Mouse (Mus musculus): ENCODE measurements at regions not wholly inside any gene's neighbourhood (a gene's known extent, or its start where the extent isn't known, plus 50 kb on each side); places are given as distances from the start of the nearest gene placed in this dataset.

DNA sequence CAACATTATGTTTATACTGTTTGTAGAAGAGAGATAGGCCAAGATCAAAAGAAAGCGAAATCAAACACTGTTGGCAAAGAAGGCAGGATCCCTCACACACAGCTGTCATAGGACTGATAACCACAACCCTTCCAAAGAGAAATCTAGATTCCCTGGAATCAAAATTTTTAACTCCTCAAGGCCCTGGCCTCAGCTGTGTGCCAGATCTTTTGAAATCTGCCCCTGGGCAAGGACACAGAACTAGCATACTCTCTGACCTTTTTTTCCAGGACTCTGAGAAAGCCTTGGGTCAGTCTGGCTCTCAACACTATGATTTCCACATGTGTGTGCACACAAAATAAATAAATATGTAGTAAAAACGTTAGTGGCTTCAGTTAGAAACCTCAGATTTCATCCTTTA is 271.6 kb upstream of the Gcfc2 start:
- no peaks in the 10 kb centered on the region for H3K9me3 ChIP-seq (ENCODE audit: control insufficient read depth, low read length)
- H3K9ac ChIP-seq (ENCODE audit: low read length), result no peak overlapping the region
- H3K36me3 ChIP-seq (ENCODE audit: control insufficient read depth, insufficient read depth, low read length), result no peaks in the 10 kb centered on the region
- H3K27me3 ChIP-seq (ENCODE audit: control insufficient read depth, insufficient read depth, low read length), result no peaks in the 10 kb centered on the region
- no peak for DNase-seq (ENCODE audit: low spot score)
- ATAC-seq (ENCODE audit: insufficient number of reproducible peaks, low FRiP score, low TSS enrichment, low read depth), result no peak
- 62% methylated on average over 2 of the region's 2 CpGs for WGBS
- H3K27ac ChIP-seq (replicated peaks; ENCODE audit: low read depth, low read length), result no peak overlapping the region
- no peak overlapping the region for H3K4me2 ChIP-seq (ENCODE audit: low read depth, severe bottlenecking)
- H3K4me1 ChIP-seq (ENCODE audit: control insufficient read depth, insufficient read depth, low read length), result no peaks in the 10 kb centered on the region
- no peak overlapping the region for H3K4me3 ChIP-seq (ENCODE audit: low read depth, low read length)

DNA sequence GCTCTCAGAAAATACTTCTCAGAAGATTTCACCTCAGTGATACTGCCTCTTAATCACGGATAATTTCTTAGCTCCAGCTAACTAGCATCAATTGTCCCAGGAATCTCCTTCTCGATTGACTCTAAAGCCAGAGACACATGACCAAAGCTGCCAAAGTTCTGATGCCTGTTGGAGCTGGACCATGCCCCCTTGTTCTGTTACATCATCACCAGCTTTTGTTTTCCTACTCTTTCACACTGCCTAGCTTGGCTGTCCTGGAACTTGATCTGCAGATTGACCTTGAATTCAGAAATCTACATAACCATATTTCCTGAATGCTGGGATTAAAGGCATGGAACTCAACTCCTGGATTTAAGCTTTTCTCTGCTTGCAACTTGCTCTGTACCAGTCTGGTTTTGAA is 268.3 kb upstream of the Gcfc2 start:
- Histone ChIP-seq H3K9me3 (ENCODE audit: control insufficient read depth, low read length) (no peaks in the 10 kb centered on the region), H3K4me3 (ENCODE audit: low read depth, low read length) (no peak overlapping the region), H3K4me2 (ENCODE audit: low read depth, severe bottlenecking) (no peak overlapping the region), H3K9ac (ENCODE audit: low read length) (no peak overlapping the region), H3K27ac (replicated peaks; ENCODE audit: low read depth, low read length) (no peak overlapping the region), H3K27me3 (ENCODE audit: control insufficient read depth, insufficient read depth, low read length) (no peaks in the 10 kb centered on the region), H3K4me1 (ENCODE audit: control insufficient read depth, insufficient read depth, low read length) (no peaks in the 10 kb centered on the region), H3K36me3 (ENCODE audit: control insufficient read depth, insufficient read depth, low read length) (no peaks in the 10 kb centered on the region)
- WGBS, result 90% methylated on average over 2 of the region's 2 CpGs
- no peak for DNase-seq (ENCODE audit: low spot score)
- ATAC-seq (ENCODE audit: insufficient number of reproducible peaks, low FRiP score, low TSS enrichment, low read depth), result no peak

DNA sequence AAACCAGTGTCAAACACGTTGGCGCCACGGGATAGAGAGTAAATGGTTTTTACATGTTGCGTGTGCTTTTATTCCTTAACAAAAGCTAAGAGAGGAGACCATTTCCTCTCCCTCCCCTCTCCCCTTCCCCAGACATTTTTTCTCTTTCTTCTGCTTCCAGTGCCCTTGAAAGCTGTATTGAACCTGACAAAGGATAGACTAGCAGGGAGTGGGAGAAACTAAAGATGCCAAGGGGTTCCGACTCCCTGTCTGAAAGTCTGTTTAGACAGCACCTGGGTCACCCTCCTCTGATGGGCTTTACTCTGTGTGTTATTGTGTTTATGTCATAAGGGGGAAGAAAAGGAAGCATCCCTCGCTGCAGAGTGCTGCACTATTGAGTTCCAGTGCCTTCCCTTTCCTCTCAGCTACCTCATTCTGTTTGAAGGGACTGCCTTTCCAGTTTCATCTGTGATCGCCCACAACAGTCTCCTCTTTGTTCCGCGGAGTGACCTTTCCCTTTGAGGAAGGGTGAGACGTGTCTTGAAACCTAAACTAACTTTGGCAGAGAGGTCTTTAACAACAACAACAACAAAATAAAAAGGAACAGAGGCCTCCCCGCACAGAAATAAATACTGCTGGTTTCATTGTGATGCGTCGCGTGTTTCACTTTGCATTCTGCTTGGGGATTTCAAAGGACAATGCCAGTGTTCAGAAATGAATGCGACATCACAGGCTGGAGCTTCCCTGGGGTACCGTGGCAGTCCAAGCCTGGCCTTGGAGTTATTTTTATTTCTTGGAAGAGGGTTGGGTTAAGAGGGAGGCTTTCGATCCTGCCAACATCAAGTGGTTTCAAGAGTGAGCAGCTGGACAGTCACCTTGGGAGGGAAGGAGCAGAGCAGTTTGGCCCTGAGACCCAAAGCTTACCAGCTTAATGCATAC is 262.7 kb upstream of the Gcfc2 start:
- DNase-seq (ENCODE audit: low spot score), result no peak
- H3K9me3 ChIP-seq (ENCODE audit: control insufficient read depth, low read length), result no peaks in the 10 kb centered on the region
- no peak overlapping the region for H3K4me2 ChIP-seq (ENCODE audit: low read depth, severe bottlenecking)
- H3K27me3 ChIP-seq (ENCODE audit: control insufficient read depth, insufficient read depth, low read length), result no peaks in the 10 kb centered on the region
- no peak overlapping the region for H3K4me3 ChIP-seq (ENCODE audit: low read depth, low read length)
- no peak for ATAC-seq (ENCODE audit: insufficient number of reproducible peaks, low FRiP score, low TSS enrichment, low read depth)
- no peaks in the 10 kb centered on the region for H3K36me3 ChIP-seq (ENCODE audit: control insufficient read depth, insufficient read depth, low read length)
- H3K27ac ChIP-seq (replicated peaks; ENCODE audit: low read depth, low read length), result no peak overlapping the region
- 83% methylated on average over 17 of the region's 17 CpGs for WGBS
- H3K4me1 ChIP-seq (ENCODE audit: control insufficient read depth, insufficient read depth, low read length), result no peaks in the 10 kb centered on the region
- no peak overlapping the region for H3K9ac ChIP-seq (ENCODE audit: low read length)

DNA sequence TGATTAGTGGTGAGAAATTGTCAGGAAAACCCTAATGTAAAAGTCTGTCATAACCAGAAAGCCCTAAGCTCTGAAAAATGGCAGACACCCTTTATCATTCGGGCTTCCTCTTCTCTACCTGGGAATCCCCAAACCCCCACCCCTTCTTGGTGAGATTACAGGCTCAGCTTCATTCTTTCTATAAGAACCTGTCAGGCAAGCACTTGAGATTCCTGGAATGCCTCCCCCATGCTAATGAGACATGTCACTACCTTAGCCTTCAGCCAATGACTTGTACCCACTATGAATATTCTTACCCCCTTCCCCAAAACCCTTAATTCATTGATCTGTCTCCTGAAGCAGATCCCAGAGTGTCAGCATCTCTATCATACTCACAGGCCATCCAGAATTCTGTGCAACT is 254.5 kb upstream of the Gcfc2 start:
- H3K36me3 ChIP-seq (ENCODE audit: control insufficient read depth, insufficient read depth, low read length), result no peaks in the 10 kb centered on the region
- no peak overlapping the region for H3K4me2 ChIP-seq (ENCODE audit: low read depth, severe bottlenecking)
- H3K4me1 ChIP-seq (ENCODE audit: control insufficient read depth, insufficient read depth, low read length), result no peaks in the 10 kb centered on the region
- WGBS, result 78% methylated on average over 1 of the region's 1 CpGs
- no peak overlapping the region for H3K9ac ChIP-seq (ENCODE audit: low read length)
- ATAC-seq (ENCODE audit: insufficient number of reproducible peaks, low FRiP score, low TSS enrichment, low read depth) (no peak), DNase-seq (ENCODE audit: low spot score) (no peak)
- H3K4me3 ChIP-seq (ENCODE audit: low read depth, low read length), result no peak overlapping the region
- H3K27ac ChIP-seq (replicated peaks; ENCODE audit: low read depth, low read length), result no peak overlapping the region
- no peaks in the 10 kb centered on the region for H3K9me3 ChIP-seq (ENCODE audit: control insufficient read depth, low read length)
- H3K27me3 ChIP-seq (ENCODE audit: control insufficient read depth, insufficient read depth, low read length), result no peaks in the 10 kb centered on the region

DNA sequence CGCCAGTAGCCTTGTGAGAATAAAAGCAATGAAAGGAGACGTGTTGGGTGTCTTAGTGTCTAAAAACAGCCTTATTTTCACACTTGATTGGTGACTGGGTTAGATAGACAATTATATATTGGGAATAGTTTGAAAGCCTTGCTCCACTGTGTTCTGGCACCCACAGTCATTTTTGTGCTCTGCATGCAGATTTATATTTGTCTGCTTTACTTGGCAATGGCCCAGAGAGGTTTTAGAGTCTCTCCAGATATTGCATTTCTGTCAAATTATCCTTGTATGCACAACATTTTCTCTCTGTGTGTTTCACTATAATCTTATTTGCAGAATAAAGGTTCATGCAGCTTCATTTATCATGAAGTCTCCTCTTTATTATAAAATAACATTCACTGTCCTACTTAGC is 250.2 kb upstream of the Gcfc2 start:
- Histone ChIP-seq H3K36me3 (ENCODE audit: control insufficient read depth, insufficient read depth, low read length) (no peaks in the 10 kb centered on the region), H3K9ac (ENCODE audit: low read length) (no peak overlapping the region), H3K27me3 (ENCODE audit: control insufficient read depth, insufficient read depth, low read length) (no peaks in the 10 kb centered on the region), H3K4me3 (ENCODE audit: low read depth, low read length) (no peak overlapping the region), H3K9me3 (ENCODE audit: control insufficient read depth, low read length) (no peaks in the 10 kb centered on the region), H3K27ac (replicated peaks; ENCODE audit: low read depth, low read length) (no peak overlapping the region), H3K4me2 (ENCODE audit: low read depth, severe bottlenecking) (no peak overlapping the region), H3K4me1 (ENCODE audit: control insufficient read depth, insufficient read depth, low read length) (no peaks in the 10 kb centered on the region)
- WGBS, result 84% methylated on average over 2 of the region's 2 CpGs
- DNase-seq (ENCODE audit: low spot score) (no peak), ATAC-seq (ENCODE audit: insufficient number of reproducible peaks, low FRiP score, low TSS enrichment, low read depth) (no peak)

DNA sequence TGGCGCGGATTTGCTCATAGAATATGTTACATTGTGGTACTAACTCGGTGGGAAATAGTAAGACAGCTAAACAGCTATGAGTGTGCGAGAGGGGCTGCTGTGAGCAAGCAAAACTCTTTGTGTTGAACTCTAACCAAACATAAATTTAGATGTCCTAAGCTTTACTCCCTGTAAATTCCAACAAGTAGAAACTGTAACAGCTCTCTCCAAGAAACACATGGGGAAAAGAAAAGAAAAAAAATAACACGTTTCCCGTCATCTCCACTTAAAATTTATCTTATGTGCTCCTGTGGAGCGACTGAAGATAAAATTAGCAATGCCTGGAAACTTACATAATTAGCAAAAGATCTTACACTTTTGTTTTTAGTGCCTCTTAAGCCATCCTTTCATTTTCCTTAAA is 226.2 kb upstream of the Gcfc2 start:
- Histone ChIP-seq H3K36me3 (ENCODE audit: control insufficient read depth, insufficient read depth, low read length) (no peaks in the 10 kb centered on the region), H3K9ac (ENCODE audit: low read length) (no peak overlapping the region), H3K9me3 (ENCODE audit: control insufficient read depth, low read length) (no peaks in the 10 kb centered on the region), H3K4me3 (ENCODE audit: low read depth, low read length) (no peak overlapping the region), H3K4me1 (ENCODE audit: control insufficient read depth, insufficient read depth, low read length) (no peaks in the 10 kb centered on the region), H3K27me3 (ENCODE audit: control insufficient read depth, insufficient read depth, low read length) (no peaks in the 10 kb centered on the region), H3K27ac (replicated peaks; ENCODE audit: low read depth, low read length) (no peak overlapping the region), H3K4me2 (ENCODE audit: low read depth, severe bottlenecking) (no peak overlapping the region)
- DNase-seq (ENCODE audit: low spot score) (no peak), ATAC-seq (ENCODE audit: insufficient number of reproducible peaks, low FRiP score, low TSS enrichment, low read depth) (no peak)
- WGBS, result 84% methylated on average over 7 of the region's 7 CpGs

DNA sequence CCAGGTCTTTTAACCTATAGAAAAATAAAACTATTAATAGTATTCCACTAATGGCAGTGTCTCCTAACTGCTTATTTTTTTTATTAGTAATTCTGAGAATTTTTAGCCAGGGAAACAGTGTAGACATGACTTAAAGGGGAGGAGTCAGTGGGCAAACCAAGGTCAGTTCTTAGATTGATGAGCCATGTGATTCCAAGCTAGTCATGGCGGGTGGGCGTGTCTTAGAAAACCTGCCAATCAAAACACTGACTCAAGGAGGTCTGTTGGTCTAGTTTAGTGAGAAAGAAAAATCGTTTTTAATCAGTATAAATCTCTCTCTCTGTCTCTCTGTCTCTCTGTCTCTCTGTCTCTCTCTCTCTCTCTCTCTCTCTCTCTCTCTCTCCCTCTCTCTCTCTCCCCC is 225.3 kb upstream of the Gcfc2 start:
- no peaks in the 10 kb centered on the region for H3K27me3 ChIP-seq (ENCODE audit: control insufficient read depth, insufficient read depth, low read length)
- H3K9me3 ChIP-seq (ENCODE audit: control insufficient read depth, low read length), result no peaks in the 10 kb centered on the region
- no peak overlapping the region for H3K4me2 ChIP-seq (ENCODE audit: low read depth, severe bottlenecking)
- H3K4me1 ChIP-seq (ENCODE audit: control insufficient read depth, insufficient read depth, low read length), result no peaks in the 10 kb centered on the region
- no peak for ATAC-seq (ENCODE audit: insufficient number of reproducible peaks, low FRiP score, low TSS enrichment, low read depth)
- 87% methylated on average over 3 of the region's 3 CpGs for WGBS
- no peaks in the 10 kb centered on the region for H3K36me3 ChIP-seq (ENCODE audit: control insufficient read depth, insufficient read depth, low read length)
- no peak overlapping the region for H3K9ac ChIP-seq (ENCODE audit: low read length)
- no peak for DNase-seq (ENCODE audit: low spot score)
- no peak overlapping the region for H3K4me3 ChIP-seq (ENCODE audit: low read depth, low read length)
- H3K27ac ChIP-seq (replicated peaks; ENCODE audit: low read depth, low read length), result no peak overlapping the region

DNA sequence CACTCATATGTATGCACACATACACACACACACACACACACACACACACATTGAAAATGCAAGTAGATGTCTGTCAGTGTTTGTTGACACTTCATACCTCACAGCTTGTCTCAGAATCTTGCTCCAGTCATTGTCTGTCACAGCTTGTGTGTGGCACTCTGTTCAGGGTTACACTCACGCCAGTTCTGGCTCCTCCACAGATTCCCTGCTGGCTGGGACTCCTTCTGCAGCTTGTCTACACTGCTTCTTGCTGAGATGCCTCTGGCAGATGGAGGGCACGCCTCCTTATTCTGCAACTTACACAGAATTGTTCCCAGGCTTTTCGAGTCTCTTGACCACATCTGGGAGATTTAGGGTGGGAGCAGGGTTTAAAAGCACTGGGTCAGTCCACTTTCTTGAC is 208.6 kb upstream of the Gcfc2 start:
- Histone ChIP-seq H3K9me3 (ENCODE audit: control insufficient read depth, low read length) (no peaks in the 10 kb centered on the region), H3K9ac (ENCODE audit: low read length) (no peak overlapping the region), H3K27ac (replicated peaks; ENCODE audit: low read depth, low read length) (no peak overlapping the region), H3K4me1 (ENCODE audit: control insufficient read depth, insufficient read depth, low read length) (no peaks in the 10 kb centered on the region), H3K4me3 (ENCODE audit: low read depth, low read length) (no peak overlapping the region), H3K4me2 (ENCODE audit: low read depth, severe bottlenecking) (no peak overlapping the region), H3K27me3 (ENCODE audit: control insufficient read depth, insufficient read depth, low read length) (no peaks in the 10 kb centered on the region), H3K36me3 (ENCODE audit: control insufficient read depth, insufficient read depth, low read length) (no peaks in the 10 kb centered on the region)
- ATAC-seq (ENCODE audit: insufficient number of reproducible peaks, low FRiP score, low TSS enrichment, low read depth) (no peak), DNase-seq (ENCODE audit: low spot score) (no peak)
- WGBS, result 66% methylated on average over 3 of the region's 3 CpGs

DNA sequence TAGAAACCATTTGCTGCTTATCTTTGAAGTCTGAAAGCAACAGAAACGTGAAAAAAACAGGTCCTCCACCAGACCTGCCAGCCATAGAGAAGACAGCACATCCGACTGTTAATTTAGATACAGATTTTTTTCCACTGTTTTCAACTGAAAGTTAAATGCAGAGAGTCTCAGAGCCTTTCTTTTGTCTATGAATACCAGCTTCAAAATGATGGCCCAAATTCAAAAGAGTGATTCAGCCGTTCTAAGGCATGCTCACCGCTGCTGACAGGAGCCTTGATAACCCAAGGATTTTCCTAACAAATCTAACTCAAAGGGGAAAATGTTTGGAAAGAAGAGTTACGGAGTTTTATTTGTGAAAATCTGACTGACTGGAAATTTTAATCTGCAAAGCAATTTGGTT is 207.1 kb upstream of the Gcfc2 start:
- 83% methylated on average over 5 of the region's 5 CpGs for whole genome bisulfite sequencing
- ATAC-seq (ENCODE audit: insufficient number of reproducible peaks, low FRiP score, low TSS enrichment, low read depth), result no peak
- Histone ChIP-seq H3K4me1 (ENCODE audit: control insufficient read depth, insufficient read depth, low read length) (no peaks in the 10 kb centered on the region), H3K27me3 (ENCODE audit: control insufficient read depth, insufficient read depth, low read length) (no peaks in the 10 kb centered on the region), H3K4me2 (ENCODE audit: low read depth, severe bottlenecking) (no peak overlapping the region), H3K4me3 (ENCODE audit: low read depth, low read length) (no peak overlapping the region), H3K9ac (ENCODE audit: low read length) (no peak overlapping the region), H3K27ac (replicated peaks; ENCODE audit: low read depth, low read length) (no peak overlapping the region), H3K9me3 (ENCODE audit: control insufficient read depth, low read length) (no peaks in the 10 kb centered on the region), H3K36me3 (ENCODE audit: control insufficient read depth, insufficient read depth, low read length) (no peaks in the 10 kb centered on the region)
- DNase-seq (ENCODE audit: low spot score), result no peak
